Mouse (Mus musculus) heart, postnatal 4 days (tissue): ENCODE data around the gene Ctag2. TPM values are rescaled to one million over a fixed set of nuclear protein-coding genes. Genes with fewer than 3 reads are reported as not detected.

Experiments
- DNase-seq: peaks from one replicate; pipeline ENCODE4 v3.0.0; 2021
- total RNA-seq, 2 experiments: library from RNA; stranded (reverse); gene quantifications; 2 replicates each; pipeline ENCODE4 v1.2.3; 2021

Ctag2 gene
- total RNA-seq, result not detected

DNA sequence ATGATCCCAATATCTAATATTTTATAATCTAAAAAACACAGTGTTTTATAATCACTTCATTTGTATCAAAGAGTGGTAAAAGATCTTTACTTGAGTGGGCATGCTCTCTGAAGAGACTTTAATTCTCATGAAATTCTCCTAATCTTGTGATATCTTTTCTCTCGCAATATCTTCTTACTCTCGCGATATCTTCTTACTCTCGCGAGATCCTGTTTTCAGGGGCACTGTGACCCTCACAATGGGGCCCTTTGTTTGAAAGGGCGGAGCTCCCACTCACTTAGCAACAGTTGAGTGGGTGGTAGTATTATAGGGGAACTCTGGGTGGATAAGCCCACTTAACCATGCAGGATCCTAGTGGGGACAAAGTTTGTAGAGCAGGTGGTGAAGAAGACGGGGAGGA lies at the start of gene Ctag2:
Gene Ctag2 (plus strand): TSS at position 301 of the 400 bp plus-strand sequence.
- DNase-seq, result no peak
